Mouse (Mus musculus): ENCODE measurements around the gene Maml1.
A peak's percentile ranks its signal among the peaks of the same experiment; 100 is the strongest.

Maml1 gene

GRCm38 (mm10) chr11:50238821-50239791 is 53.0 kb downstream of the Maml1 start:
- no peak for DNase-seq

- no peak for DNase-seq
Measured at GRCm38 (mm10) chr11:50238324-50238723, 53.8 kb downstream of the Maml1 start, which contains the start of gene Ltc4s. Gene Ltc4s, minus strand, starts transcription at chr11:50238616.

GRCm38 (mm10) chr11:50236937-50237835 is 54.9 kb downstream of the Maml1 start:
- no peak for DNase-seq

- peak; percentile 76 to 79 for DNase-seq
Measured at GRCm38 (mm10) chr11:50236540-50236936, 55.6 kb downstream of the Maml1 start.

GRCm38 (mm10) chr11:50234606-50235005 is 57.5 kb downstream of the Maml1 start:
- no peak for DNase-seq

GRCm38 (mm10) chr11:50233993-50234392 is 58.1 kb downstream of the Maml1 start:
- no peak for DNase-seq

GRCm38 (mm10) chr11:50233022-50233421 is 59.1 kb downstream of the Maml1 start:
- no peak for DNase-seq

GRCm38 (mm10) chr11:50231411-50231810 is 60.7 kb downstream of the Maml1 start:
- peak; percentile 81 to 84 for DNase-seq

- peak; percentile 45 to 49 for DNase-seq
Measured at GRCm38 (mm10) chr11:50230481-50231304, 61.4 kb downstream of the Maml1 start.

GRCm38 (mm10) chr11:50229252-50229910 is 62.7 kb downstream of the Maml1 start:
- DNase-seq, result peak; percentile 95 to 97

GRCm38 (mm10) chr11:50228772-50229171 is 63.3 kb downstream of the Maml1 start:
- DNase-seq, result peak; percentile 82

GRCm38 (mm10) chr11:50227736-50228135 is 64.4 kb downstream of the Maml1 start:
- DNase-seq, result peak; percentile 68 to 80

GRCm38 (mm10) chr11:50227226-50227625 is 64.9 kb downstream of the Maml1 start:
- peak in 1 of 2 experiments; percentile 45 for DNase-seq

- peak in 1 of 2 experiments; percentile 39 for DNase-seq
Measured at GRCm38 (mm10) chr11:50226406-50226805, 65.7 kb downstream of the Maml1 start.

- peak; percentile 69 to 71 for DNase-seq
Measured at GRCm38 (mm10) chr11:50225611-50226378, 66.3 kb downstream of the Maml1 start.

- peak; percentile 87 to 93 for DNase-seq
Measured at GRCm38 (mm10) chr11:50224671-50225530, 67.2 kb downstream of the Maml1 start.

GRCm38 (mm10) chr11:50223783-50224662 is 68.1 kb downstream of the Maml1 start:
- DNase-seq, result peak in 1 of 2 experiments; percentile 41

GRCm38 (mm10) chr11:50222559-50223276 is 69.4 kb downstream of the Maml1 start:
- no peak for DNase-seq

Data from cerebellum, postnatal 14 days (tissue).